Mouse (Mus musculus): ENCODE measurements around the gene Arid3c. TPM values are rescaled to one million over a fixed set of nuclear protein-coding genes. Genes with fewer than 3 reads are reported as not detected.

Arid3c gene
- polyA plus RNA-seq, 1 experiment from 2014 or later = not detected

DNA sequence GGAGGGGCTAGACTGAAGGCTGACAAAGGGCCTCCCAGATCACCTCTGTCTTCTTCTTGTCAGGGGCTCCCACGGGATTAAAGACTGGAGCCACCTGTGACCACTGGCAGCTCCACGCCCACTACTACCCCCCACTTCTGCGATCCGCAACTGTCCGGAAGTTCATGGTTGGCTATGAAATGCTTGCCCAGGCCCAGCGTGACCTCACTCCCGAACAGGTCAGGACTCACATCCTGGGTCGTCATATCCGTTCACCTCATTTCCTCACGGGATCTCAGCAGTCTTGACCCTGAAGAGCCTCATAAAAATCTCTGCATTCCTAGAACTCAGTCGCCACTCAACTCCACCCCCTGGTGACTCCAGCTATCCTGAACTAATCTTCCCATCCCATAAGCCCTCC is 27.1 kb upstream of the Arid3c start:
- Histone ChIP-seq H3K9ac (replicated peaks; ENCODE audit: low read depth, low read length) (no peak overlapping the region), H3K27ac (ENCODE audit: low read length) (no peak overlapping the region), H3K27me3 (ENCODE audit: control insufficient read depth, insufficient read depth, low read length) (no peaks in the 10 kb centered on the region), H3K36me3 (ENCODE audit: control insufficient read depth, insufficient read depth, low read length) (no peaks in the 10 kb centered on the region; the same call in 1 of the 2 replicates), H3K4me1 (ENCODE audit: control insufficient read depth, insufficient read depth, low read length) (peaks cover 40% of the 10 kb centered on the region), H3K4me2 (replicated peaks; ENCODE audit: low read depth, low read length) (no peak overlapping the region), H3K4me3 (ENCODE audit: low read depth, low read length) (no peak overlapping the region), H3K9me3 (ENCODE audit: control insufficient read depth, low read depth, low read length) (no peaks in the 10 kb centered on the region)
- no peak for ATAC-seq (ENCODE audit: insufficient number of reproducible peaks, insufficient read depth, low FRiP score, low read depth)
- WGBS = 73% methylated on average over 11 of the region's 11 CpGs

DNA sequence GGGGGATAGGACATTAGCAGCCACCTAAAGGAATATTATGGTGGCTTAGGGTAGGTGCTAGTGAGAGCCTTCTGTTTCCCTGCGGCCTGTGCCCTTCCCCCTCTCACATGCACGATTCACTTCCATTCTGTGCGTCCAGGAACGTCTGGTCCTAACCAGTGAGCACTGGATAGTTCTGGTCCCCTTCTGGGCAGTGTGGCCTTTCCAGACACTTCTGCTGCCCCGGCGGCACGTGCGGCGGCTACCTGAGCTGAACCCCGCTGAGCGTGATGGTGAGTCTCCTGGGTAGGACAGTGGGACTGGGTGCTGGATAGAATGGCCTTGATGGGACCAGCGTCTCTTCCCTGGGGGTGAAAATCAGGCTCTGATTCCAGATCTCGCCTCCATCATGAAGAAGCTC is 26.4 kb upstream of the Arid3c start:
- Histone ChIP-seq H3K9ac (replicated peaks; ENCODE audit: low read depth, low read length) (no peak overlapping the region), H3K4me1 (ENCODE audit: control insufficient read depth, insufficient read depth, low read length) (peaks cover 34% of the 10 kb centered on the region), H3K27me3 (ENCODE audit: control insufficient read depth, insufficient read depth, low read length) (no peaks in the 10 kb centered on the region), H3K27ac (ENCODE audit: low read length) (no peak overlapping the region), H3K9me3 (ENCODE audit: control insufficient read depth, low read depth, low read length) (no peaks in the 10 kb centered on the region), H3K4me3 (ENCODE audit: low read depth, low read length) (no peak overlapping the region), H3K36me3 (ENCODE audit: control insufficient read depth, insufficient read depth, low read length) (no peaks in the 10 kb centered on the region; the same call in 1 of the 2 replicates), H3K4me2 (replicated peaks; ENCODE audit: low read depth, low read length) (no peak overlapping the region)
- no peak for ATAC-seq (ENCODE audit: insufficient number of reproducible peaks, insufficient read depth, low FRiP score, low read depth)
- WGBS = 94% methylated on average over 13 of the region's 13 CpGs

DNA sequence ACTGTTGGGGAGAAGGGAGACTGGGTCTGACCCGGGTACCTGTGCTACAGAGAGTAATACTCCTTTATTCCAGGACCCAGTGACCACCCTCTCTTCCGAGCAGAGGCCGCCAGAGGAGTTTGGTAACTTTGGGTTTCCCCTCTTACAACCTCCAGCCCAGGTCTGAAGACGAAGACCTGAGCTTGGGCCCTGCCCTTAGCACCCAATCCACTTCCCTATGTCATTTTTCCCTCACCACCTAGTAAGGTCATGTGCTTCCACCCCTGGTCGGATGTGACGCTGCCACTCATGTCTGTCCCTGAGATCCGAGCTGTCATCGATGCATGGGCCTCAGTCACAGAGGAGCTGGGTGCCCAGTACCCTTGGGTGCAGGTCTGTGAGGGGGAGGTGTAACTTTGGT is 25.5 kb upstream of the Arid3c start:
- no peak for ATAC-seq (ENCODE audit: insufficient number of reproducible peaks, insufficient read depth, low FRiP score, low read depth)
- WGBS = 73% methylated on average over 8 of the region's 8 CpGs
- Histone ChIP-seq H3K9ac (replicated peaks; ENCODE audit: low read depth, low read length) (no peak overlapping the region; the same call in 1 of the 2 replicates), H3K4me1 (ENCODE audit: control insufficient read depth, insufficient read depth, low read length) (peaks cover 26% of the 10 kb centered on the region), H3K9me3 (ENCODE audit: control insufficient read depth, low read depth, low read length) (no peaks in the 10 kb centered on the region), H3K36me3 (ENCODE audit: control insufficient read depth, insufficient read depth, low read length) (no peaks in the 10 kb centered on the region; the same call in 1 of the 2 replicates), H3K4me2 (replicated peaks; ENCODE audit: low read depth, low read length) (peak overlapping the region; percentile 68), H3K4me3 (ENCODE audit: low read depth, low read length) (peak overlapping the region; percentile 57), H3K27ac (ENCODE audit: low read length) (no peak overlapping the region), H3K27me3 (ENCODE audit: control insufficient read depth, insufficient read depth, low read length) (no peaks in the 10 kb centered on the region)

DNA sequence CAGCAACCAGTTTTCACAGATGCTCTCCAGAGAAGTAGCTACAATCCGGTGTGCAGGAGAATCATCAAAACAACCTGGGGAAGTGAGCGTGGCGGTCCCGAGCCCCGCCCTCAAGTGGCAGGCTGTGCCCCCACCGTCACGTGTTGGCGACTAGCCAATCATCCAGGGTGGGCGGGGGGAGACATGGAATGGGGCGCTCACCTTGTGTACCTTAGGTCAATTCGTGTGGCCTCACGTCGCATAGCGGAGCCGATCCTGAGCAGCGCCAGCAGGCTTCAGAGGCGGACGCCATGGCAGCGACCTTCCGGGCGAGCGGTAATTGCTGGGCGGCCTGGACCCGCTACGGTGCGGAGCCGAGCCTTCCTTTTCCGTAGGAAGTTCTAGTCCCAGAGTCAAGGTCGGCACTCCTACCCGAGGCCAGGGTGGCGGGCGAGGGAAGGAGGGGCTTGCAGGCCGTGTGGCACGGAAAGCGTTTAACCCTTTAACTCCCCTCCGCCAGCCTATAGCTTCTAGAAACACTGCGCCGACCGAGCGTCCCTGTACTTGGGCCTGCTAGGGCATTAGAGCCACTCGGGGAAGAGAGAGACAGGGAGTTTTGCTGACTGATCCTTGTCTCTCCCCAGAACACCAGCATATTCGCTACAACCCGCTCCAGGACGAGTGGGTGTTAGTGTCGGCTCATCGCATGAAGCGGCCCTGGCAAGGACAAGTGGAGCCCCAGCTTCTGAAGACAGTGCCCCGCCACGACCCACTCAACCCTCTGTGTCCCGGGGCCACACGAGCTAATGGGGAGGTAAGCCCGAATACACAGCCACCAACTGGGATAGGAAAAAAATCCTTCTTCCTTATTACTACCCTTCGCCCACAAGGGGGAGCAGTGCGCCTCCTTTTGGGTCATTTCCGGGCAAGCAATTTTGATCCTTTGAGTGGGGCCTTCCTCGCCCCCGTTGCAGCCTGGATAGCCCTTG is 24.7 kb upstream of the Arid3c start, which contains the start of gene Sigmar1:
Gene Sigmar1 (minus strand): TSS at position 820 of the 968 bp plus-strand sequence.
- WGBS = under 1% methylated on average over 57 of the region's 57 CpGs
- peak within 1 kb of the TSS; percentile 57 for H3K4me3 ChIP-seq (ENCODE audit: low read depth, low read length)
- H3K9ac ChIP-seq (replicated peaks; ENCODE audit: low read depth, low read length) = peak within 1 kb of the TSS; percentile 59
- ATAC-seq (ENCODE audit: insufficient number of reproducible peaks, insufficient read depth, low FRiP score, low read depth) = peak; percentile 77
- H3K4me2 ChIP-seq (replicated peaks; ENCODE audit: low read depth, low read length) = peak within 1 kb of the TSS; percentile 68
- H3K27me3 ChIP-seq (ENCODE audit: control insufficient read depth, insufficient read depth, low read length) = no peaks in the 10 kb centered on the region
- no peaks in the 10 kb centered on the region for H3K9me3 ChIP-seq (ENCODE audit: control insufficient read depth, low read depth, low read length)
- no peaks in the 10 kb centered on the region; the same call in 1 of the 2 replicates for H3K36me3 ChIP-seq (ENCODE audit: control insufficient read depth, insufficient read depth, low read length)
- H3K4me1 ChIP-seq (ENCODE audit: control insufficient read depth, insufficient read depth, low read length) = peaks cover 18% of the 10 kb centered on the region; the same call in 1 of the 2 replicates
- H3K27ac ChIP-seq (ENCODE audit: low read length) = peak within 1 kb of the TSS; percentile 80

DNA sequence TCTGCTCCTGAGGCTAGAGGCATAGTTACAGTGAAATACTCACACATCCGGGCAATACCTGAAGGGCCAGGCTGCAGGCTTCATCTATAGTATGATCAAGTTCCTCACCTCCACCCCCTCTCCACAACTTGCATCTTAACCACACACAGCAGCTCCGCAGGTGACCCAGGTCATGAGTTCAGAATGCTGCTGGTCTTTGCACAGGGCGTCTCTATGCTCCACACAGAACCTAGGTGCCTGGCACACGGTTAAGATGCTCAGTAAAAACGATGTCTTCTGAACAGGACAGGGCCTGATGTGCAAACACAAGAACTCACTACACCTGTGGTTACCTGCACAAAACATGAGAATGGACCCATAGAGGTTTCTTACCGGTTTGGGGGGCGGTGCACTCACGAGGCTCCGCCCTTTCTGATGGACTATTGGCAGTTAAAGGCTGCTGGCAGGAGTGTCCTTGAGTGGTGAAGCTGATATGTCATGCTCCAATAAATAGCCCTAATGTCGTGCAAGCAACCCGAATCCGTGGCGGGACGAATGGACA is 23.9 kb upstream of the Arid3c start, which contains the start of gene Galt:
Gene Galt (plus strand): TSS at position 432 of the 541 bp plus-strand sequence.
- Histone ChIP-seq H3K27me3 (ENCODE audit: control insufficient read depth, insufficient read depth, low read length) (no peaks in the 10 kb centered on the region), H3K9me3 (ENCODE audit: control insufficient read depth, low read depth, low read length) (no peaks in the 10 kb centered on the region), H3K27ac (ENCODE audit: low read length) (peak within 1 kb of the TSS; percentile 80), H3K4me3 (ENCODE audit: low read depth, low read length) (peak within 1 kb of the TSS; percentile 57), H3K36me3 (ENCODE audit: control insufficient read depth, insufficient read depth, low read length) (no peaks in the 10 kb centered on the region; the same call in 1 of the 2 replicates), H3K4me1 (ENCODE audit: control insufficient read depth, insufficient read depth, low read length) (peaks cover 14% of the 10 kb centered on the region; the same call in 1 of the 2 replicates), H3K4me2 (replicated peaks; ENCODE audit: low read depth, low read length) (peak within 1 kb of the TSS; percentile 68), H3K9ac (replicated peaks; ENCODE audit: low read depth, low read length) (peak within 1 kb of the TSS; percentile 59)
- 13% methylated on average over 14 of the region's 14 CpGs for WGBS
- peak; percentile 74 for ATAC-seq (ENCODE audit: insufficient number of reproducible peaks, insufficient read depth, low FRiP score, low read depth)

DNA sequence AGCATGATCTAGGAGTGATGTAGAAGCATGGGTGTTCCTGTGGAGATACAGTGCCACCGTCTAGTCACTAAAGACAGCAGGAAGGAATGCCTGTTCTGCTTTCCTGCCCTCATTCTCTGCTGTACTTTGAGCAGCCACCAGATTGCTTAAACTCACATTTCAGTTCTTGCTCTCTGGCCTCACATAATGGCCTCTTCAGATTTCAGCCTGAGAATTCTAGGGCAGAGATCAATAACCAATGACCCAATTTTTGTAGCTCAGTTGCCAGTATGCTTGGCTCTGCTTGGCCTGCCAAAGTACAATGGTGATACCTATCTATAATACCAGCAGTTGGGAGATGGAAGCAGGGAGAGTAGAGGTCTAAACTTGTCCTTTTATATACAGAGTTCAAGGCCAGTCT is 14.1 kb upstream of the Arid3c start:
- no peak for ATAC-seq (ENCODE audit: insufficient number of reproducible peaks, insufficient read depth, low FRiP score, low read depth)
- Histone ChIP-seq H3K4me2 (replicated peaks; ENCODE audit: low read depth, low read length) (no peak overlapping the region), H3K4me3 (ENCODE audit: low read depth, low read length) (no peak overlapping the region), H3K9ac (replicated peaks; ENCODE audit: low read depth, low read length) (no peak overlapping the region), H3K9me3 (ENCODE audit: control insufficient read depth, low read depth, low read length) (peaks cover 11% of the 10 kb centered on the region; the same call in 1 of the 2 replicates), H3K27ac (ENCODE audit: low read length) (no peak overlapping the region), H3K4me1 (ENCODE audit: control insufficient read depth, insufficient read depth, low read length) (peaks cover 9% of the 10 kb centered on the region; the same call in 1 of the 2 replicates), H3K36me3 (ENCODE audit: control insufficient read depth, insufficient read depth, low read length) (no peaks in the 10 kb centered on the region), H3K27me3 (ENCODE audit: control insufficient read depth, insufficient read depth, low read length) (no peaks in the 10 kb centered on the region)
- 77% methylated on average over 1 of the region's 1 CpGs for WGBS

DNA sequence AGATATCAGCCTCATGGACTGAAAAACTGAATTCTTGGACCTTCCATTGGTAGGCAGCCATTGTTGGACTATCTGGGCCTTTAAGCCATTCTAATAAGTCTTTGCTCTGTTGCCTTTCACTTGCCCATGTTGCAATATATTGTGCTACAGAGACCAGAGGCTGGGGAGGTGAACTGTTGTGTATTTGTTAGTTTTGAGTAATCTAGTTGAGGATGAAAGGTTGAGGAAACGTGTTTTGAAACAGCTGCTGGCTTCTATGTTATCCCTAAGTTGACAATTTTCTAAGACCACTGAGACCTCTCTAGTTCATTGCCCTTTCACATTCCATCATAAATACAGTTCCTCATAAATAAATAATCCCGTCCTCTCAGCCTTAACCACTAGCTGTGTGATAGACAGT is 13.2 kb upstream of the Arid3c start:
- no peak overlapping the region for H3K27ac ChIP-seq (ENCODE audit: low read length)
- WGBS = 62% methylated on average over 2 of the region's 2 CpGs

DNA sequence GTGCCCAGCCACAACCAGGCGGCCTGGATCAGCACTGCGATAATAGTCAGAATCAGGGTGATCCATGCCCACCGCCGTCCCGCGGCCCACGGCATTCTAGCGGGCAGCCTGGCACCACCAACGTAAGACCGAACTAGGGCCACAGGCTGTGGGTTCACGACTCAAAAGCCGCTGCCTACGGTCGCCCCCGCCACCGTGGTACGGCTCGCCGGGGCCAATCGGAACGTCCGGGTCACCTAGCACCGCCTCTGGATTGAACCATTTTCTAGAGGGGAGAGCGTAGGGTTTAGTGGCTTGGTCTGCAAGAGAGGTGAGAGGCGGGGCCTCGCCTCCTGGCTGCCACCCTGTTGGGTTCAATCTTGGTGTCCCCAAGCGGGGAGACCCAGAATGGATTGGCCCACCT is 10.2 kb upstream of the Arid3c start:
- H3K9me3 ChIP-seq (ENCODE audit: control insufficient read depth, low read depth, low read length) = peaks cover 3% of the 10 kb centered on the region; the same call in 1 of the 2 replicates
- WGBS = under 1% methylated on average over 27 of the region's 27 CpGs
- ATAC-seq (ENCODE audit: insufficient number of reproducible peaks, insufficient read depth, low FRiP score, low read depth) = peak; percentile 97
- peak overlapping the region; percentile 73 for H3K4me2 ChIP-seq (replicated peaks; ENCODE audit: low read depth, low read length)
- H3K27ac ChIP-seq (ENCODE audit: low read length) = peak overlapping the region; percentile 48
- H3K9ac ChIP-seq (replicated peaks; ENCODE audit: low read depth, low read length) = peak overlapping the region; percentile 40
- H3K4me1 ChIP-seq (ENCODE audit: control insufficient read depth, insufficient read depth, low read length) = peaks cover 12% of the 10 kb centered on the region; the same call in 1 of the 2 replicates
- H3K4me3 ChIP-seq (ENCODE audit: low read depth, low read length) = peak overlapping the region; percentile 49
- H3K27me3 ChIP-seq (ENCODE audit: control insufficient read depth, insufficient read depth, low read length) = no peaks in the 10 kb centered on the region
- peaks cover 7% of the 10 kb centered on the region; the same call in 1 of the 2 replicates for H3K36me3 ChIP-seq (ENCODE audit: control insufficient read depth, insufficient read depth, low read length)

More for the DNA sequence above, 13.2 kb upstream of the Arid3c start:
- Histone ChIP-seq H3K4me1 (ENCODE audit: control insufficient read depth, insufficient read depth, low read length) (peaks cover 12% of the 10 kb centered on the region; the same call in 1 of the 2 replicates), H3K9me3 (ENCODE audit: control insufficient read depth, low read depth, low read length) (peaks cover 11% of the 10 kb centered on the region; the same call in 1 of the 2 replicates), H3K4me2 (replicated peaks; ENCODE audit: low read depth, low read length) (no peak overlapping the region), H3K9ac (replicated peaks; ENCODE audit: low read depth, low read length) (no peak overlapping the region), H3K27me3 (ENCODE audit: control insufficient read depth, insufficient read depth, low read length) (no peaks in the 10 kb centered on the region), H3K36me3 (ENCODE audit: control insufficient read depth, insufficient read depth, low read length) (peaks cover under 1% of the 10 kb centered on the region; the same call in 1 of the 2 replicates), H3K4me3 (ENCODE audit: low read depth, low read length) (no peak overlapping the region)
- no peak for ATAC-seq (ENCODE audit: insufficient number of reproducible peaks, insufficient read depth, low FRiP score, low read depth)
